Mouse (Mus musculus) cerebellum, adult 11-12 months (tissue): ENCODE data around the gene Ak5.
"Not testable (repeated sequence)": the region's sequence is repeated elsewhere in the genome, so short reads cannot be mapped to it uniquely, and the experiment has no call there.

Experiments used
- DNase-seq: peaks from one replicate; pipeline ENCODE4 v3.0.0; 2022

Gene Ak5

GRCm38 (mm10) chr3:152620534-152620933 lies 47.6 kb downstream of the Ak5 start:
- no peak for DNase-seq

- no peak for DNase-seq
These were observed 48.1 kb downstream of the Ak5 start for GRCm38 (mm10) chr3:152620058-152620457.

GRCm38 (mm10) chr3:152609076-152609475 lies 59.1 kb downstream of the Ak5 start:
- DNase-seq, result no peak

- DNase-seq, result no peak
These were observed 62.3 kb downstream of the Ak5 start for GRCm38 (mm10) chr3:152605849-152606248.

GRCm38 (mm10) chr3:152599679-152600078 lies 68.5 kb downstream of the Ak5 start:
- no peak for DNase-seq

GRCm38 (mm10) chr3:152596406-152597050 lies 71.6 kb downstream of the Ak5 start:
- DNase-seq, result no peak

- DNase-seq, result no peak
These were observed 75.3 kb downstream of the Ak5 start for GRCm38 (mm10) chr3:152592767-152593425.

- DNase-seq, result no peak
These were observed 77.7 kb downstream of the Ak5 start for GRCm38 (mm10) chr3:152590491-152590890.

- not testable (repeated sequence) for DNase-seq
These were observed 79.1 kb downstream of the Ak5 start for GRCm38 (mm10) chr3:152589101-152589500.

GRCm38 (mm10) chr3:152587007-152587406 lies 81.2 kb downstream of the Ak5 start:
- DNase-seq, result no peak

GRCm38 (mm10) chr3:152586191-152586590 lies 82.0 kb downstream of the Ak5 start:
- DNase-seq, result no peak

GRCm38 (mm10) chr3:152585581-152585980 lies 82.6 kb downstream of the Ak5 start:
- DNase-seq, result no peak

- no peak for DNase-seq
These were observed 85.1 kb downstream of the Ak5 start for GRCm38 (mm10) chr3:152583033-152583432.

GRCm38 (mm10) chr3:152581853-152582252 lies 86.3 kb downstream of the Ak5 start:
- not testable (repeated sequence) for DNase-seq

GRCm38 (mm10) chr3:152579984-152580591 lies 88.1 kb downstream of the Ak5 start:
- DNase-seq, result no peak

GRCm38 (mm10) chr3:152578282-152579228 lies 89.6 kb downstream of the Ak5 start:
- no peak for DNase-seq

- DNase-seq, result no peak
These were observed 90.4 kb downstream of the Ak5 start for GRCm38 (mm10) chr3:152577763-152578162.

GRCm38 (mm10) chr3:152577273-152577672 lies 90.9 kb downstream of the Ak5 start:
- no peak for DNase-seq

- no peak for DNase-seq
These were observed 98.9 kb downstream of the Ak5 start for GRCm38 (mm10) chr3:152569242-152569605.

GRCm38 (mm10) chr3:152568455-152569241 lies 99.5 kb downstream of the Ak5 start:
- DNase-seq, result no peak

- DNase-seq, result no peak
These were observed 103.5 kb downstream of the Ak5 start for GRCm38 (mm10) chr3:152564516-152565113.

- no peak for DNase-seq
These were observed 104.3 kb downstream of the Ak5 start for GRCm38 (mm10) chr3:152563833-152564232.
